Mouse (Mus musculus): ENCODE data around the gene Tma7. TPM values are rescaled to one million over a fixed set of nuclear protein-coding genes. Genes with fewer than 3 reads are reported as not detected.

Gene Tma7
- polyA plus RNA-seq, 1 experiment from 2014 or later: 505 TPM

GRCm38 (mm10) chr9:109107341-109107740 is 25.0 kb upstream of the Tma7 start:
- ATAC-seq: no peak
- Histone ChIP-seq H3K27me3 (replicated peaks; ENCODE audit: control insufficient read depth, insufficient read depth, low read length) (no peaks in the 10 kb centered on the region), H3K4me2 (ENCODE audit: low read length) (no peak overlapping the region), H3K4me1 (replicated peaks; ENCODE audit: control insufficient read depth, insufficient read depth, low read length) (0 out of 2 replicates have a peak, but pooled peaks cover 3% of the 10 kb centered on the region), H3K9ac (replicated peaks; ENCODE audit: low read depth, low read length) (no peak overlapping the region), H3K9me3 (ENCODE audit: control insufficient read depth, low read length) (no peaks in the 10 kb centered on the region), H3K4me3 (replicated peaks; ENCODE audit: low read length) (no peak overlapping the region), H3K36me3 (ENCODE audit: control insufficient read depth, insufficient read depth) (peaks cover 42% of the 10 kb centered on the region), H3K27ac (ENCODE audit: low read length) (no peak overlapping the region)
- WGBS: 76% methylated on average over 5 of the region's 6 CpGs

- Histone ChIP-seq H3K9ac (replicated peaks; ENCODE audit: low read depth, low read length) (no peak overlapping the region), H3K9me3 (ENCODE audit: control insufficient read depth, low read length) (no peaks in the 10 kb centered on the region), H3K4me1 (replicated peaks; ENCODE audit: control insufficient read depth, insufficient read depth, low read length) (0 out of 2 replicates have a peak, but pooled peaks cover 3% of the 10 kb centered on the region), H3K27me3 (replicated peaks; ENCODE audit: control insufficient read depth, insufficient read depth, low read length) (no peaks in the 10 kb centered on the region), H3K27ac (ENCODE audit: low read length) (no peak overlapping the region), H3K36me3 (ENCODE audit: control insufficient read depth, insufficient read depth) (peaks cover 41% of the 10 kb centered on the region), H3K4me3 (replicated peaks; ENCODE audit: low read length) (no peak overlapping the region), H3K4me2 (ENCODE audit: low read length) (no peak overlapping the region)
- 94% methylated on average over 12 of the region's 12 CpGs for WGBS
- no peak for ATAC-seq
Observed at GRCm38 (mm10) chr9:109105648-109106047, 23.3 kb upstream of the Tma7 start.

GRCm38 (mm10) chr9:109105011-109105410 is 22.6 kb upstream of the Tma7 start:
- H3K36me3 ChIP-seq (ENCODE audit: control insufficient read depth, insufficient read depth): peaks cover 37% of the 10 kb centered on the region
- no peak for ATAC-seq
- no peak overlapping the region for H3K27ac ChIP-seq (ENCODE audit: low read length)

GRCm38 (mm10) chr9:109104083-109104482 is 21.7 kb upstream of the Tma7 start:
- H3K9me3 ChIP-seq (ENCODE audit: control insufficient read depth, low read length): no peaks in the 10 kb centered on the region
- H3K4me2 ChIP-seq (ENCODE audit: low read length): no peak overlapping the region
- H3K4me3 ChIP-seq (replicated peaks; ENCODE audit: low read length): no peak overlapping the region
- peaks cover 29% of the 10 kb centered on the region for H3K36me3 ChIP-seq (ENCODE audit: control insufficient read depth, insufficient read depth)
- no peak overlapping the region for H3K9ac ChIP-seq (replicated peaks; ENCODE audit: low read depth, low read length)
- ATAC-seq: no peak
- no peaks in the 10 kb centered on the region for H3K27me3 ChIP-seq (replicated peaks; ENCODE audit: control insufficient read depth, insufficient read depth, low read length)
- no peak overlapping the region for H3K27ac ChIP-seq (ENCODE audit: low read length)
- WGBS: 91% methylated on average over 9 of the region's 9 CpGs
- H3K4me1 ChIP-seq (replicated peaks; ENCODE audit: control insufficient read depth, insufficient read depth, low read length): peaks cover 9% of the 10 kb centered on the region

More at GRCm38 (mm10) chr9:109105011-109105410, 22.6 kb upstream of the Tma7 start:
- 53% methylated on average over 12 of the region's 12 CpGs for WGBS
- Histone ChIP-seq H3K9ac (replicated peaks; ENCODE audit: low read depth, low read length) (no peak overlapping the region), H3K4me1 (replicated peaks; ENCODE audit: control insufficient read depth, insufficient read depth, low read length) (0 out of 2 replicates have a peak, but pooled peaks cover 3% of the 10 kb centered on the region), H3K4me2 (ENCODE audit: low read length) (no peak overlapping the region), H3K4me3 (replicated peaks; ENCODE audit: low read length) (no peak overlapping the region), H3K27me3 (replicated peaks; ENCODE audit: control insufficient read depth, insufficient read depth, low read length) (no peaks in the 10 kb centered on the region), H3K9me3 (ENCODE audit: control insufficient read depth, low read length) (no peaks in the 10 kb centered on the region)

GRCm38 (mm10) chr9:109103250-109103649 is 20.9 kb upstream of the Tma7 start:
- no peak overlapping the region for H3K4me2 ChIP-seq (ENCODE audit: low read length)
- no peaks in the 10 kb centered on the region for H3K27me3 ChIP-seq (replicated peaks; ENCODE audit: control insufficient read depth, insufficient read depth, low read length)
- peaks cover 17% of the 10 kb centered on the region for H3K4me1 ChIP-seq (replicated peaks; ENCODE audit: control insufficient read depth, insufficient read depth, low read length)
- no peak overlapping the region for H3K9ac ChIP-seq (replicated peaks; ENCODE audit: low read depth, low read length)
- H3K27ac ChIP-seq (ENCODE audit: low read length): no peak overlapping the region
- no peak for ATAC-seq
- WGBS: 78% methylated on average over 7 of the region's 7 CpGs
- no peak overlapping the region for H3K4me3 ChIP-seq (replicated peaks; ENCODE audit: low read length)
- peaks cover 21% of the 10 kb centered on the region for H3K36me3 ChIP-seq (ENCODE audit: control insufficient read depth, insufficient read depth)
- H3K9me3 ChIP-seq (ENCODE audit: control insufficient read depth, low read length): no peaks in the 10 kb centered on the region

GRCm38 (mm10) chr9:109102541-109102940 is 20.2 kb upstream of the Tma7 start:
- Histone ChIP-seq H3K4me2 (ENCODE audit: low read length) (no peak overlapping the region), H3K4me3 (replicated peaks; ENCODE audit: low read length) (no peak overlapping the region), H3K36me3 (ENCODE audit: control insufficient read depth, insufficient read depth) (peaks cover 20% of the 10 kb centered on the region), H3K4me1 (replicated peaks; ENCODE audit: control insufficient read depth, insufficient read depth, low read length) (peaks cover 24% of the 10 kb centered on the region), H3K9me3 (ENCODE audit: control insufficient read depth, low read length) (no peaks in the 10 kb centered on the region), H3K27me3 (replicated peaks; ENCODE audit: control insufficient read depth, insufficient read depth, low read length) (no peaks in the 10 kb centered on the region), H3K27ac (ENCODE audit: low read length) (no peak overlapping the region), H3K9ac (replicated peaks; ENCODE audit: low read depth, low read length) (no peak overlapping the region)
- ATAC-seq: no peak
- WGBS: 95% methylated on average over 3 of the region's 3 CpGs

GRCm38 (mm10) chr9:109101933-109102445 is 19.6 kb upstream of the Tma7 start:
- no peak overlapping the region for H3K27ac ChIP-seq (ENCODE audit: low read length)
- no peak for ATAC-seq
- H3K4me2 ChIP-seq (ENCODE audit: low read length): no peak overlapping the region
- 95% methylated on average over 5 of the region's 5 CpGs for WGBS
- H3K27me3 ChIP-seq (replicated peaks; ENCODE audit: control insufficient read depth, insufficient read depth, low read length): no peaks in the 10 kb centered on the region
- peaks cover 30% of the 10 kb centered on the region for H3K4me1 ChIP-seq (replicated peaks; ENCODE audit: control insufficient read depth, insufficient read depth, low read length)
- H3K9ac ChIP-seq (replicated peaks; ENCODE audit: low read depth, low read length): no peak overlapping the region
- no peaks in the 10 kb centered on the region for H3K9me3 ChIP-seq (ENCODE audit: control insufficient read depth, low read length)
- no peak overlapping the region for H3K4me3 ChIP-seq (replicated peaks; ENCODE audit: low read length)
- peaks cover 20% of the 10 kb centered on the region for H3K36me3 ChIP-seq (ENCODE audit: control insufficient read depth, insufficient read depth)

GRCm38 (mm10) chr9:109100307-109100928 is 18.0 kb upstream of the Tma7 start:
- Histone ChIP-seq H3K9me3 (ENCODE audit: control insufficient read depth, low read length) (no peaks in the 10 kb centered on the region), H3K27me3 (replicated peaks; ENCODE audit: control insufficient read depth, insufficient read depth, low read length) (no peaks in the 10 kb centered on the region), H3K27ac (ENCODE audit: low read length) (no peak overlapping the region), H3K36me3 (ENCODE audit: control insufficient read depth, insufficient read depth) (peaks cover 9% of the 10 kb centered on the region), H3K9ac (replicated peaks; ENCODE audit: low read depth, low read length) (no peak overlapping the region), H3K4me1 (replicated peaks; ENCODE audit: control insufficient read depth, insufficient read depth, low read length) (peaks cover 36% of the 10 kb centered on the region), H3K4me3 (replicated peaks; ENCODE audit: low read length) (no peak overlapping the region), H3K4me2 (ENCODE audit: low read length) (no peak overlapping the region)
- ATAC-seq: no peak
- WGBS: 90% methylated on average over 20 of the region's 20 CpGs

- Histone ChIP-seq H3K27ac (ENCODE audit: low read length) (peak overlapping the region; percentile 100), H3K36me3 (ENCODE audit: control insufficient read depth, insufficient read depth) (peaks cover 9% of the 10 kb centered on the region), H3K4me2 (ENCODE audit: low read length) (peak overlapping the region; percentile 95), H3K4me1 (replicated peaks; ENCODE audit: control insufficient read depth, insufficient read depth, low read length) (peaks cover 41% of the 10 kb centered on the region), H3K4me3 (replicated peaks; ENCODE audit: low read length) (peak overlapping the region; percentile 70; the same call in 1 of the 2 replicates), H3K9ac (replicated peaks; ENCODE audit: low read depth, low read length) (no peak overlapping the region; the same call in 1 of the 2 replicates), H3K27me3 (replicated peaks; ENCODE audit: control insufficient read depth, insufficient read depth, low read length) (no peaks in the 10 kb centered on the region), H3K9me3 (ENCODE audit: control insufficient read depth, low read length) (no peaks in the 10 kb centered on the region)
- WGBS: 49% methylated on average over 6 of the region's 6 CpGs
- ATAC-seq: no peak
Observed at GRCm38 (mm10) chr9:109098969-109099368, 16.6 kb upstream of the Tma7 start.
